Mouse (Mus musculus): Measurements from ENCODE around the gene Slc25a35.

DNA sequence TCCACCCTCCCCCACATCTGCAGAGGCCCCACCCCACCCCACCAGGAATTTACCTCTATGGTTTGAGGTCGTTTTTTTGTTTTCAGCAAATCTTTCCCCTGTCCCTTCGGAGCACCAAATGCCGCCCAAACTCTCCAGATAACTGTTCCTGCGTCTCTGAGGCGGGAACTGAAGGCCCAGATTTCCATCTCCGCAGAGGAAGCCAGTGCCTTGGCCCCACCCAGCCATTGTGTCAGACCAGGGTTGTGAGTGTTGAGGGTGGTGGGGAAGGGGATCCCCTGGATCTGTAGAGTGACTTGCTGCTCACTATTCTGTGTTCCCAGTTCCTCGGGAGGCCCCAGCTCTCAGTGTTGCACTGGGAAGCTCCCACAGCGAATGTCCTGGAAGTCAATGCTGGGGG lies 10.6 kb upstream of the Slc25a35 start, which contains the start of gene Arhgef15:
- TF ChIP-seq CTCF (conservative IDR thresholded peaks at IDR 0.05; ENCODE audit: low read length): no peak
- TF ChIP-seq POU5F1 (IDR thresholded peaks at IDR 0.05; ENCODE audit: borderline replicate concordance, low read length): no peak
- no peak for TF ChIP-seq NANOG (IDR thresholded peaks at IDR 0.05; ENCODE audit: borderline replicate concordance, low read length)

Measured in E14TG2a.4 (cell line).